Mouse (Mus musculus) macrophage (primary cell): Measurements from ENCODE around the gene Vmn2r109. TPM values are rescaled to one million over a fixed set of nuclear protein-coding genes. Genes with fewer than 3 reads are reported as not detected.
"Not testable (repeated sequence)": the region's sequence is repeated elsewhere in the genome, so short reads cannot be mapped to it uniquely, and the experiment has no call there.

Source experiments
- H3K27ac ChIP-seq: fragments of 350-480 bp; formaldehyde crosslinking; 2 replicates; pipeline ENCODE4 v1.9.0; 2021
- H3K36me3 ChIP-seq: fragments of 350-480 bp; formaldehyde crosslinking; 2 replicates; pipeline ENCODE4 v1.9.0; 2021; ENCODE audit errors: inconsistent target
- H3K4me3 ChIP-seq: fragments of 350-480 bp; formaldehyde crosslinking; 2 replicates; pipeline ENCODE4 v1.9.0; 2021; ENCODE audit errors: inconsistent target
- H3K79me2 ChIP-seq: fragments of 350-480 bp; formaldehyde crosslinking; 2 replicates; pipeline ENCODE4 v1.9.0; 2021; ENCODE audit errors: inconsistent target
- WGBS: methylation state at CpG from one replicate; pipeline ENCODE4 v1.1.7; 2026; ENCODE audit warnings: inconsistent platforms; ENCODE audit not compliant: missing documents; 5-methylcytosine and 5-hydroxymethylcytosine counted together
- polyA plus RNA-seq: library from polyadenylated mRNA; stranded (reverse); fragments of 250-400 nt; gene quantifications from 3 replicates; pipeline ENCODE4 v1.2.4, GENCODE M21; 2018; ENCODE audit warnings: inconsistent platforms
- total RNA-seq, 78 experiments: library from RNA; depleted of rRNA; stranded (reverse); fragments of 250-400 nt; gene quantifications; 1 replicate in 9 of 78; 2 replicates in 24 of 78; 3 replicates in 43 of 78; 4 replicates in 2 of 78; pipeline ENCODE4 v1.2.4; 2018; ENCODE audit warnings: inconsistent platforms in 56 of 78

Gene Vmn2r109
- not detected for total RNA-seq (2018; cell fraction: chromatin; rRNA removed)
- total RNA-seq (2018; cell fraction: cytosol; rRNA removed): not detected
- not detected for total RNA-seq (2018; cell fraction: nucleus; rRNA removed)
- not detected in 3 replicates for polyA plus RNA-seq

GRCm38 (mm10) chr17:20564656-20565055, at the start of gene Vmn2r109:
TSS of gene Vmn2r109 (minus strand) at chr17:20564756.
- Histone ChIP-seq H3K79me2 (no peaks in the 10 kb centered on the region), H3K36me3 (no peaks in the 10 kb centered on the region), H3K4me3 (no peak within 1 kb of the TSS), H3K27ac (no peak within 1 kb of the TSS)
- WGBS: 93% methylated on average over 1 of the region's 1 CpGs

DNA sequence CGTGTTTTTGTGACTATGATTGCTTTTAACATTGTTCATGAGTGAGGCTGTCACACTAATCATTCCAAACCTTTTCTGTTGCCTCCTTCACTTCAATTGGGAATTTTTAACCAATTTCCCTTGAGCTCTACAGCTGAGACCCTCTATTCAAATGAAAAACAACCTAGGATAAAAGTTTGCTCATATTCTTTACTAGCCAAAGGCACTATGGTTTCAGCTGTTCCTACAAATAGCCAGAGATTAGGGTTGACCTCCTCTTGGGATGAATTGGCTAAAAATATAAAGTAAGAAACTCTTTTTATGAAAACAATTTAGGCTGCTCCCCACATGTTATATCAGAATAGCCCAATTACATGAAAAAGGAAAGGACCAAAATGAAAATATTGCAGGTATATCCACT, 31.8 kb upstream of the Vmn2r109 start, which contains the start of gene Vmn2r110:
TSS of gene Vmn2r110 (minus strand) at position 101 of the 400 bp plus-strand sequence.
- 17% methylated on average over 1 of the region's 1 CpGs for WGBS

GRCm38 (mm10) chr17:20508247-20508646, 56.3 kb downstream of the Vmn2r109 start:
- H3K36me3 ChIP-seq, H3K4me3 ChIP-seq, H3K79me2 ChIP-seq, H3K27ac ChIP-seq: not testable (repeated sequence)

More for the DNA sequence above, 31.8 kb upstream of the Vmn2r109 start, which contains the start of gene Vmn2r110:
- H3K4me3 ChIP-seq: no peak within 1 kb of the TSS
- H3K36me3 ChIP-seq: no peaks in the 10 kb centered on the region
- H3K79me2 ChIP-seq: no peaks in the 10 kb centered on the region
- H3K27ac ChIP-seq: no peak within 1 kb of the TSS

GRCm38 (mm10) chr17:20497858-20498257, 66.7 kb downstream of the Vmn2r109 start, which contains the start of gene Vmn1r225:
TSS of gene Vmn1r225 (plus strand) at chr17:20498158.
- Histone ChIP-seq H3K79me2 (no peaks in the 10 kb centered on the region), H3K27ac (no peak within 1 kb of the TSS), H3K4me3 (no peak within 1 kb of the TSS), H3K36me3 (no peaks in the 10 kb centered on the region)

Other genes with a start within 250 kb of the Vmn2r109 start
- gene Vmn2r107, start 219.5 kb downstream of the Vmn2r109 start, polyA plus RNA-seq: not detected in 3 replicates
- gene Vmn1r224, start 150.6 kb downstream of the Vmn2r109 start, polyA plus RNA-seq: not detected in 3 replicates
- not detected in 3 replicates for gene Vmn2r108, start 83.4 kb downstream of the Vmn2r109 start, polyA plus RNA-seq
- gene Vmn1r225, start 66.6 kb downstream of the Vmn2r109 start, polyA plus RNA-seq: not detected in 3 replicates
- gene Vmn2r110, start 31.7 kb upstream of the Vmn2r109 start, polyA plus RNA-seq: not detected in 3 replicates
- not detected in 3 replicates for gene Fpr-rs3, start 60.1 kb upstream of the Vmn2r109 start, polyA plus RNA-seq
- not detected in 3 replicates for gene Vmn1r226, start 118.1 kb upstream of the Vmn2r109 start, polyA plus RNA-seq
- gene Vmn1r227, start 165.1 kb upstream of the Vmn2r109 start, polyA plus RNA-seq: not detected in 3 replicates
- not detected in 3 replicates for gene Vmn1r228, start 221.4 kb upstream of the Vmn2r109 start, polyA plus RNA-seq
- not detected in 3 replicates for gene Vmn1r229, start 246.8 kb upstream of the Vmn2r109 start, polyA plus RNA-seq